Mouse (Mus musculus) E14TG2a.4 (cell line): ENCODE measurements around the gene Gm45233.

Experiments used
- CTCF ChIP-seq: conservative IDR thresholded peaks from 2 replicates; pipeline ENCODE4 v1.5.1; 2014; ENCODE audit warnings: low read length
- NANOG ChIP-seq: IDR thresholded peaks from 2 replicates; pipeline ENCODE4 v1.6.1; 2014; ENCODE audit warnings: borderline replicate concordance, low read length, mixed read lengths

GRCm38 (mm10) chr7:43429500-43429899, 14.4 kb upstream of the Gm45233 start:
- no peak for TF ChIP-seq CTCF
- TF ChIP-seq NANOG, result no peak
